Mouse (Mus musculus) spleen, adult 2 months (tissue): ENCODE measurements around the gene Tnks1bp1. TPM values are rescaled to one million over a fixed set of nuclear protein-coding genes. Genes with fewer than 3 reads are reported as not detected.

Source experiments
- DNase-seq, 2 experiments: peaks; one replicate each; pipeline versions ENCODE4 v3.0.0 to v3.0.0-alpha.2; 2012 to 2021; ENCODE audit warnings: low spot score in 2 of 2, low read depth in 1 of 2
- H3K27ac ChIP-seq: fragments of 200-500 bp; 2 replicates; pipeline ENCODE4 v1.5.1; 2012; ENCODE audit warnings: low read length, inconsistent platforms; ENCODE audit not compliant: insufficient read depth
- H3K27me3 ChIP-seq: fragments of 200-500 bp; 2 replicates; pipeline ENCODE4 v1.6.1; 2012; ENCODE audit warnings: mild to moderate bottlenecking, moderate library complexity, low read length, inconsistent platforms; ENCODE audit not compliant: control insufficient read depth, insufficient read depth
- H3K36me3 ChIP-seq: fragments of 200-500 bp; 2 replicates; pipeline ENCODE4 v1.6.1; 2012; ENCODE audit warnings: mild to moderate bottlenecking, low read length, inconsistent platforms; ENCODE audit not compliant: control insufficient read depth, insufficient read depth
- H3K4me1 ChIP-seq: fragments of 200-500 bp; 2 replicates; pipeline ENCODE4 v1.6.1; 2011; ENCODE audit warnings: inconsistent platforms; ENCODE audit not compliant: control insufficient read depth, insufficient read depth, insufficient read length
- H3K4me3 ChIP-seq: fragments of 200-500 bp; 2 replicates; pipeline ENCODE4 v1.5.1; 2011; ENCODE audit warnings: mild to moderate bottlenecking, inconsistent platforms; ENCODE audit not compliant: insufficient read depth, insufficient read length; ENCODE audit errors: extremely low read depth
- CTCF ChIP-seq: fragments of 200-500 bp; IDR thresholded peaks from 2 replicates; pipeline ENCODE4 v1.5.1; 2011; ENCODE audit warnings: mild to moderate bottlenecking, inconsistent platforms; ENCODE audit not compliant: insufficient read depth, insufficient read length, insufficient replicate concordance; ENCODE audit errors: extremely low read depth
- POLR2A ChIP-seq: fragments of 200-500 bp; IDR thresholded peaks from 2 replicates; pipeline ENCODE4 v1.6.1; 2011; ENCODE audit warnings: low read depth, low read length, inconsistent platforms
- WGBS: fragments of 180-500 bp; shearing (Covaris S2); methylation state at CpG from one replicate; pipeline ENCODE4 v1.1.7; 2018; 5-methylcytosine and 5-hydroxymethylcytosine counted together
- polyA plus RNA-seq: library from polyadenylated mRNA; depleted of rRNA; stranded (reverse); fragments of >200 nt; gene quantifications from 2 replicates; pipeline ENCODE4 v1.2.3, GENCODE M21; 2012; rRNA removed

Tnks1bp1 gene
- polyA plus RNA-seq = 20.3 and 25.0 TPM in 2 replicates

DNA sequence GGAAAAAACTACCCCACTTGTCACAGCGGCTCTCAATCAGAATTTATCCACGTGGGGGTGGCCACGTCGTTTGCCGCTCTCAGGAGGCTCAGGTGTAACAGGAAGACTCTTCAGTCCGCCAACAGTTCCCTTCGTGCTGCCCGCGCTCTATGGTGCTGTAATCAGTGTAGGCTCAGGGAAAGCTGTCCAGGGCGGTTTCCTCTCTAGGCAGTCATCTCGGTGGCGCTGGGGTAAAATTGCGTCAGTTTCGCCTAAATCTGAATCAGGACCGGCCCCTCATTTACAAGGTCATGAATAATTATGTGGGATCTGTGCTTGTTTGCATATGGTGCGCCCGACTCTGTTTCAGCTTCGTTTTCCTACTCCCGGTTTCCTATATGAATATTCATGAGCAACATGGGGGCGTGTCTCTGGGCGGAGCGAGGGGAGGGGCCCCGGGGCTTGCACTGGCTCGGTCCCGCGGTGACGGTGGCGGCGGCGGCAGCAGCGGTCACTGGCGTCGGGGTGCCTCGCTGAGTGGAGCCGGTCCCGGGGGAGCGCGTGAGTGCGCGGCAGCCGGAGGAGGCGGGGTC is at the start of gene Tnks1bp1:
Gene Tnks1bp1, plus strand, starts transcription at position 427 of the 572 bp plus-strand sequence.
- TF ChIP-seq CTCF = no peak
- TF ChIP-seq POLR2A = no peak; the same call in 1 of the 2 replicates
- Histone ChIP-seq H3K4me3 (peak within 1 kb of the TSS; percentile 68), H3K36me3 (peaks cover 17% of the 10 kb centered on the region), H3K4me1 (peaks cover 3% of the 10 kb centered on the region; the same call in 1 of the 2 replicates), H3K27ac (peak within 1 kb of the TSS; percentile 21), H3K27me3 (no peaks in the 10 kb centered on the region)
- under 1% methylated on average over 42 of the region's 42 CpGs for WGBS
- peak; percentile 93 to 95 for DNase-seq

DNA sequence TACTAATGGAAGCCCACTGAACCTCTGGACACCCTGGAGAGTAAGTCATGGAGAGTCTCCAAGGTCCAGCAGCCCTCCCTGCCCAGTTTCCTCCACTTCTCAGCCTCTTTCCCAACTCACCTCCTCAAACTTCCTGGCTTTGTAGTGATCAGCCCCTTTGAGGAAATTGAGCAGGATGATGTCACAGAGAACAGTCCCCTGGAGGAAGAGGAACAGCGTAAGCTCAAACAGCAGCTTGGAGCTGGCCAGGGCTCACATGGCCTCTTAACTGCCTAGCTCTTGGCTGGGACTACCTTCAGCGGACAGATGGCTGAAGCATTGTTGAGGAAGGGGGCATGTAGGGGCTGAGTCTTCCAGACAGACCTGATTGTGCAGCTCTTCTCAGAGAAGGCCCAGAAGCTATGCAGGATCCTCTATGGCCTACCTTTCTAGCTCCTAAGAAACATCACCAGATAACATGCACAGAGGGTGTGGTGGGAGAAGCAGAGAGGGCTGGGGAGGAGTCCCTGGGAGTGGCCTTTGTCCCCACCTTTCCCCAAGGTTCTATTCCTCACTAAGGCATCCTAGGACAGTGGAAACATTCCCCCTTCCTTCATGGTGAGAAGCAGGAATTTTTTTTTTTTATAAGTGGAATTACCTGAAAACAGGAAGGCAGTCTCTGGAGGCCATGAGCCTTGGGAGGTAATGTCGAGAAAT is 48.2 kb upstream of the Tnks1bp1 start:
- 77% methylated on average over 3 of the region's 3 CpGs for WGBS
- H3K4me1 ChIP-seq = no peaks in the 10 kb centered on the region
- H3K36me3 ChIP-seq = no peaks in the 10 kb centered on the region
- no peak overlapping the region for H3K4me3 ChIP-seq
- no peaks in the 10 kb centered on the region for H3K27me3 ChIP-seq
- no peak for TF ChIP-seq POLR2A
- TF ChIP-seq CTCF = no peak
- no peak for DNase-seq
- no peak overlapping the region for H3K27ac ChIP-seq

DNA sequence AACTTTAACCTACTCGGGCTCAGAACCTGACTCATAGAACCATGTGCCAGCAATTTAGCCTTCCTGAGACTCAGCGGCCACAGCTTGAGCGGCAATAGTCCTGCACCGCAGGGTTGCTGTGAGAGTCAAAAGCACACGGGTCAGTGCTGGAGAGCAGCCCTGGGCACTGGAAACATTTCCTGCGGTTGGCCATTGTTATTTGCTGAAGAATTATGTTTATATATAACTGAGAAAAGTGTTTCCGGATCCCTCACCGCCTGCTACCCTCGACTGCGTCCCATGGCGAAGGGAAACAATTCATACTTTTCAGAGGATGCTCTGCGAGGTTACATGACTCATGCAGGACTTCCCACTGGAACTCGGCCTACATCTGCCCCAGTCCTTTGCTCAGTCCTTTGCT is 46.3 kb upstream of the Tnks1bp1 start:
- Histone ChIP-seq H3K4me3 (no peak overlapping the region), H3K27me3 (no peaks in the 10 kb centered on the region), H3K27ac (no peak overlapping the region), H3K4me1 (no peaks in the 10 kb centered on the region), H3K36me3 (no peaks in the 10 kb centered on the region)
- TF ChIP-seq POLR2A = no peak
- TF ChIP-seq CTCF = no peak
- 82% methylated on average over 13 of the region's 13 CpGs for WGBS
- DNase-seq = no peak

DNA sequence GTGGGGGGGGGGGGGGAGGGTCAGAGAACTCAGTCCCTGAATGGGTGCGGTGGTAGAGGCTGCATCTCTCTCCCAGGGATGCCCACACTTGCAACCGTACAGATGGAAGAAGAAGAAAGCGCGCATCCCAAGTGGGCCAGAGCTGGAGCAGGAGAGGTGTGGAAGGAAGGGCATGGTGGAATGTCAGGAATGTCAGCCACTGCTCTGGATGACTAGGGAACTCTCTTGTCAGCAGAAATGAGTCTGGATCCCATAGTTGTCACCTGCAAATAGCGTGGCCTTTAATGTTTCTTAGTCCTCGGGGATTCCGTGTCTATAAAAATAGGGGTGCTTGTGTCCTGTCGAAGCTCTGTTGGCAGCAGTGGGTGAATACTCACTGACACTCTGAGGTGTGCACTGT is 45.2 kb upstream of the Tnks1bp1 start:
- TF ChIP-seq POLR2A (no peak), CTCF (no peak)
- Histone ChIP-seq H3K4me3 (no peak overlapping the region), H3K27ac (no peak overlapping the region), H3K4me1 (no peaks in the 10 kb centered on the region), H3K27me3 (no peaks in the 10 kb centered on the region), H3K36me3 (no peaks in the 10 kb centered on the region)
- WGBS = 93% methylated on average over 8 of the region's 8 CpGs
- no peak for DNase-seq

DNA sequence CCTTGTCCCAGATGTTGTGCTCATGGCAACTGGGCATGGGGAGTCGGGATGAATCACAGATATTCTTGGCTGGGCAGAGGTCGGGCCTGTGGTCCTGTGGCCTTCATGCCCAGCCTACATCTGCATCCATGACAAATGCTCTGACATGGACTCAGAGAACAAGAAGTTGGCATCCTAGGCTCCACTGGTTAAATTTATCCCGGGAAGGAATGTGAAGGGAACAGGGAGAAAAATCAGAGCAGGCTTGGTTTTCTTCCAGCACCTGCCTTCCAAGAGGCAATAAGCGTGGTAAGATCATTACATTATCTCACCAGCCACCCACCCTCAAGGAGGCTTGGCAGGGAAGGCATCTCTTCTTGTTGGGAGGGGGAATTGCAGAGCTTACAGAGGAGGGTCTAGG is 43.5 kb upstream of the Tnks1bp1 start:
- no peak for DNase-seq
- 90% methylated on average over 4 of the region's 4 CpGs for WGBS
- TF ChIP-seq POLR2A = no peak
- TF ChIP-seq CTCF = no peak
- Histone ChIP-seq H3K27me3 (no peaks in the 10 kb centered on the region), H3K4me1 (no peaks in the 10 kb centered on the region), H3K36me3 (no peaks in the 10 kb centered on the region), H3K4me3 (no peak overlapping the region), H3K27ac (no peak overlapping the region)

DNA sequence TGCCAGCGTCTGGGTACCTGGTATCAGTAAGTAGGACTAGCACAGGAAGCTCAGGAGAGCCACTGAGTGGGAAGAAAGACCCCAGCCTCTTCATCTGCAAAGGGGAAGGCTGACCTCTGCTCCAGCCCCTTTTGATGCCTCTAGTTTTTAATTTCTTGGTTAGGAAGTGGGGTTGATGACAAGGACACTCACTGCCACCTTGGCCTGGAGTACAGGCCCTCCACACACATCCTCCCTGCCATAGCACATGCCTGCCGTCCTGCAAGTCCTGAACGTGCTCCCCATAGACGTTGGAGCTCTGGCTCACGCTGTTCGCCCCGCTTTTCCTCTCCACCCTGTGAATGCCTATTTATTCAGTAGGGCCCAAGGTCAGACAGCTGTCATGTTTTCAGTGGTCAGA is 41.2 kb upstream of the Tnks1bp1 start:
- Histone ChIP-seq H3K27me3 (no peaks in the 10 kb centered on the region), H3K4me3 (no peak overlapping the region), H3K27ac (no peak overlapping the region), H3K4me1 (no peaks in the 10 kb centered on the region), H3K36me3 (no peaks in the 10 kb centered on the region)
- 92% methylated on average over 7 of the region's 7 CpGs for WGBS
- TF ChIP-seq CTCF = no peak
- DNase-seq = no peak

DNA sequence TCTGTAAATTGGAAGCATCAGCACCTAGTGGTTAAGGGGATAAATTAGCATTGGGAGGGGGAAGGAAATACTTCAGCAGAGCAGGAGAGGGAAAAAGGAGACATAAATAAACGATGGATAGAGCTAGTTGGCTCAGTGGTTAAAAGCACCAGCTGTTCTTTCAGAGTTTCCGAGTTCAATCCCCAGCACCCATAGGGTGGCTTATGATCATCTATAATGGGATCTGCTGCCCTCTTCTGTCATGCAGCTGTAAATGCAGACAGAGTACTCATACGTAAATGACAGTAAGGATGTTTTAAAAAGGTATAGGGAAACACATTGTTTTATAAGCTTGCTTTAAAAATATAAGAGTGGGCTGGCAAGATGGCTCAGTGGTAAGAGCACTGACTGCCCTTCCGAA is 40.1 kb upstream of the Tnks1bp1 start:
- no peaks in the 10 kb centered on the region for H3K27me3 ChIP-seq
- no peak overlapping the region for H3K4me3 ChIP-seq
- H3K27ac ChIP-seq = no peak overlapping the region
- WGBS = 23% methylated on average over 4 of the region's 4 CpGs
- H3K36me3 ChIP-seq = no peaks in the 10 kb centered on the region
- no peak for TF ChIP-seq POLR2A
- TF ChIP-seq CTCF = peak; percentile 42; the same call in 1 of the 2 replicates
- H3K4me1 ChIP-seq = no peaks in the 10 kb centered on the region
- peak; percentile 31 to 34 for DNase-seq
